Mouse (Mus musculus) neural tube, embryonic 12.5 days (tissue): Measurements from ENCODE around the gene Wnk4. TPM values are rescaled to one million over a fixed set of nuclear protein-coding genes. Genes with fewer than 3 reads are reported as not detected.
A peak's percentile ranks its signal among the peaks of the same experiment; 100 is the strongest.
"Not testable (repeated sequence)": the region's sequence is repeated elsewhere in the genome, so short reads cannot be mapped to it uniquely, and the experiment has no call there.

Source experiments
- ATAC-seq: fragments of 200-750 bp; cut with Nextera tagmentation; 2 replicates; pipeline ENCODE4 v1.8.0; 2017; ENCODE audit warnings: low read depth, mild to moderate bottlenecking, moderate TSS enrichment, moderate library complexity; ENCODE audit not compliant: low FRiP score
- H3K27ac ChIP-seq: fragments of 300-500 bp; sonication (generic); 2 replicates; pipeline ENCODE4 v1.5.1; 2016
- H3K27me3 ChIP-seq: fragments of 300-500 bp; sonication (generic); replicated peaks from 2 replicates; pipeline ENCODE4 v1.6.1; 2016; ENCODE audit warnings: mild to moderate bottlenecking
- H3K36me3 ChIP-seq: fragments of 300-500 bp; sonication (generic); 2 replicates; pipeline ENCODE4 v1.6.1; 2016; ENCODE audit warnings: mild to moderate bottlenecking
- H3K4me1 ChIP-seq: fragments of 300-500 bp; sonication (generic); 2 replicates; pipeline ENCODE4 v1.6.1; 2016
- H3K4me2 ChIP-seq: fragments of 300-500 bp; sonication (generic); replicated peaks from 2 replicates; pipeline ENCODE4 v1.6.1; 2016; ENCODE audit warnings: mild to moderate bottlenecking
- H3K4me3 ChIP-seq: fragments of 300-500 bp; sonication (generic); 2 replicates; pipeline ENCODE4 v1.5.1; 2016
- H3K9ac ChIP-seq: fragments of 300-500 bp; sonication (generic); 2 replicates; pipeline ENCODE4 v1.6.1; 2016; ENCODE audit warnings: mild to moderate bottlenecking
- H3K9me3 ChIP-seq: fragments of 300-500 bp; sonication (generic); 2 replicates; pipeline ENCODE4 v1.6.1; 2016; ENCODE audit warnings: mild to moderate bottlenecking
- WGBS: fragments of 180-500 bp; shearing (Covaris S2); methylation state at CpG from one replicate; pipeline ENCODE4 v1.1.7; 2016; 5-methylcytosine and 5-hydroxymethylcytosine counted together
- polyA plus RNA-seq: library from polyadenylated mRNA; unstranded; fragments of >200 nt; fragmentation: Nextera tagmentation; extraction: Ambion mirVana; gene quantifications from 2 replicates; pipeline ENCODE4 v1.2.1, GENCODE M21; 2016

Wnk4 gene
- polyA plus RNA-seq, 1 experiment from 2014 or later: 6.2 TPM

- WGBS: 80% methylated on average over 8 of the region's 8 CpGs
- H3K4me2 ChIP-seq: peak overlapping the region; percentile 99
- peak overlapping the region; percentile 72 for H3K4me3 ChIP-seq
- no peaks in the 10 kb centered on the region for H3K27me3 ChIP-seq
- no peak for ATAC-seq
- H3K27ac ChIP-seq: no peak overlapping the region
- H3K9me3 ChIP-seq: no peaks in the 10 kb centered on the region
- H3K4me1 ChIP-seq: peaks cover 17% of the 10 kb centered on the region
- peaks cover 24% of the 10 kb centered on the region for H3K36me3 ChIP-seq
- H3K9ac ChIP-seq: peak overlapping the region; percentile 74
These were observed 54.8 kb downstream of the Wnk4 start for GRCm38 (mm10) chr11:101315082-101315650.

GRCm38 (mm10) chr11:101315665-101316500, 55.5 kb downstream of the Wnk4 start, which contains the start of gene Psme3:
Gene Psme3, plus strand, starts transcription at chr11:101316213.
- under 1% methylated on average over 60 of the region's 62 CpGs for WGBS
- Histone ChIP-seq H3K27me3 (no peaks in the 10 kb centered on the region), H3K27ac (peak within 1 kb of the TSS; percentile 63; the same call in 1 of the 2 replicates), H3K9me3 (no peaks in the 10 kb centered on the region), H3K4me2 (peak within 1 kb of the TSS; percentile 99), H3K9ac (peak within 1 kb of the TSS; percentile 74), H3K36me3 (peaks cover 31% of the 10 kb centered on the region), H3K4me3 (peak within 1 kb of the TSS; percentile 72), H3K4me1 (peaks cover 17% of the 10 kb centered on the region)
- ATAC-seq: peak; percentile 93

GRCm38 (mm10) chr11:101316501-101316917, 56.1 kb downstream of the Wnk4 start:
- ATAC-seq: peak; percentile 72
- H3K27me3 ChIP-seq: no peaks in the 10 kb centered on the region
- H3K27ac ChIP-seq: no peak overlapping the region
- WGBS: under 1% methylated on average over 17 of the region's 17 CpGs
- H3K9ac ChIP-seq: peak overlapping the region; percentile 74
- no peaks in the 10 kb centered on the region for H3K9me3 ChIP-seq
- H3K36me3 ChIP-seq: peaks cover 38% of the 10 kb centered on the region
- peaks cover 17% of the 10 kb centered on the region for H3K4me1 ChIP-seq
- H3K4me3 ChIP-seq: peak overlapping the region; percentile 72
- peak overlapping the region; percentile 99 for H3K4me2 ChIP-seq

- ATAC-seq: no peak
- H3K4me3 ChIP-seq: no peak overlapping the region
- no peaks in the 10 kb centered on the region for H3K9me3 ChIP-seq
- H3K27me3 ChIP-seq: no peaks in the 10 kb centered on the region
- peaks cover 75% of the 10 kb centered on the region for H3K36me3 ChIP-seq
- H3K27ac ChIP-seq: no peak overlapping the region
- 20% methylated on average over 4 of the region's 4 CpGs for WGBS
- H3K4me2 ChIP-seq: no peak overlapping the region
- H3K4me1 ChIP-seq: no peaks in the 10 kb centered on the region
- H3K9ac ChIP-seq: no peak overlapping the region
These were observed 63.2 kb downstream of the Wnk4 start for GRCm38 (mm10) chr11:101323609-101324008.

DNA sequence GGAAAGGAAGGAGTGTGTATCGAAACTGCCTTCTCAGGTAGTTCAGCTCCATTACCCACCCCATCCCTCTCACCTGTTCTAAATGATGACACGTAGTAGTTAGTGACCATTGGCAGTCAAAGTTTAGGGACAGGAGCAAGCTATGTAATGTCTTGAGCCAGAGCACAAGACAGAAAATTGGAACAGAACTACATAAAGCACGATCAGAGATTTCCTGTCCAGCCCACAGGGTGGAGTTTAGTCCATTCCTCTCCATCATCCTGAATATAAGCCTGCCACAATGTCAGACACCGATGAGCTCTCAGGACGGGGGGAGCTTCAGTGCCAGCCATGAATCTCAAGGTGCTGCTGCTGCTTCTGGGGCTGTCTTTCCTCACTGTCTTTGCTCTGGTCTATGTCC, 64.4 kb downstream of the Wnk4 start, which contains the start of gene Aoc2:
Aoc2 (plus strand) TSS at position 301 of the 400 bp plus-strand sequence.
- no peak for ATAC-seq
- no peaks in the 10 kb centered on the region for H3K9me3 ChIP-seq
- no peak within 1 kb of the TSS for H3K27ac ChIP-seq
- no peak within 1 kb of the TSS for H3K4me3 ChIP-seq
- no peaks in the 10 kb centered on the region for H3K4me1 ChIP-seq
- no peaks in the 10 kb centered on the region for H3K27me3 ChIP-seq
- H3K9ac ChIP-seq: no peak within 1 kb of the TSS
- H3K4me2 ChIP-seq: no peak within 1 kb of the TSS
- 97% methylated on average over 5 of the region's 5 CpGs for WGBS
- peaks cover 63% of the 10 kb centered on the region for H3K36me3 ChIP-seq

DNA sequence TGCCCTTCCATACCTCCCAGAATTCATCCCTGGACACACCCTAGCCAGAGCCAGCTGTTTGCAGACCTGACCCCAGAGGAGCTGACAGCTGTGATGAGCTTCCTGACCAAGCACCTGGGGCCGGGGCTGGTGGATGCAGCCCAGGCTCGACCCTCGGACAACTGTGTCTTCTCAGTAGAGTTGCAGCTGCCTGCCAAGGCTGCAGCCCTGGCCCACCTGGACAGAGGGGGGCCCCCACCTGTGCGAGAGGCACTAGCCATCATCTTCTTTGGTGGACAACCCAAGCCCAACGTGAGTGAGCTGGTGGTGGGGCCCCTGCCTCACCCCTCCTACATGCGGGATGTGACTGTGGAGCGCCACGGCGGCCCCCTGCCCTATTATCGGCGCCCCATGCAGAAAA, 64.8 kb downstream of the Wnk4 start:
- H3K36me3 ChIP-seq: peaks cover 59% of the 10 kb centered on the region
- 95% methylated on average over 11 of the region's 11 CpGs for WGBS

DNA sequence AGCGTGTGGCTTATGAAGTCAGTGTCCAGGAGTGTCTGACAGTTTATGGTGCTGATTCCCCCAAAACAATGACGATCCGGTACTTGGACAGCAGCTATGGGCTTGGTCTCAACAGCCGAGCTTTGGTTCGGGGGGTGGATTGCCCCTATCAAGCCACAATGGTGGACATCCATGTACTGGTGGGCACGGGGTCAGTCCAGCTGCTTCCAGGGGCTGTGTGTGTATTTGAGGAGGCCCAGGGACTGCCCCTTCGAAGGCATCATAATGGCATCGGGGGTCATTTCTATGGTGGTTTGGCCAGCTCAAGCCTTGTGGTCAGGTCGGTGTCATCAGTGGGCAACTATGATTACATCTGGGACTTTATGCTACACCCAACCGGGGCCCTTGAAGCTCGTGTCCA, 65.8 kb downstream of the Wnk4 start:
- no peak overlapping the region for H3K4me3 ChIP-seq
- H3K9ac ChIP-seq: no peak overlapping the region
- H3K9me3 ChIP-seq: no peaks in the 10 kb centered on the region
- H3K4me2 ChIP-seq: no peak overlapping the region
- H3K27ac ChIP-seq: no peak overlapping the region
- WGBS: 85% methylated on average over 11 of the region's 11 CpGs
- H3K27me3 ChIP-seq: no peaks in the 10 kb centered on the region
- H3K36me3 ChIP-seq: peaks cover 49% of the 10 kb centered on the region
- ATAC-seq: no peak
- no peaks in the 10 kb centered on the region for H3K4me1 ChIP-seq

More for the DNA sequence above, 64.8 kb downstream of the Wnk4 start:
- H3K27ac ChIP-seq, ATAC-seq, H3K4me2 ChIP-seq, H3K4me1 ChIP-seq, H3K27me3 ChIP-seq, H3K4me3 ChIP-seq, H3K9ac ChIP-seq, H3K9me3 ChIP-seq: not testable (repeated sequence)

Other genes with a start within 250 kb of the Wnk4 start
- gene Naglu, start 190.6 kb upstream of the Wnk4 start, polyA plus RNA-seq: 10.8 and 11.1 TPM in 2 replicates
- 0.14 and 0.29 TPM in 2 replicates for gene Hsd17b1, start 182.2 kb upstream of the Wnk4 start, polyA plus RNA-seq
- gene Coasy, start 178.0 kb upstream of the Wnk4 start, polyA plus RNA-seq: 50.8 and 54.5 TPM in 2 replicates
- 59.6 and 68.0 TPM in 2 replicates for gene Mlx, start 173.3 kb upstream of the Wnk4 start, polyA plus RNA-seq
- 31.4 and 34.3 TPM in 2 replicates for gene Psmc3ip, start 165.1 kb upstream of the Wnk4 start, polyA plus RNA-seq
- 22.2 and 27.8 TPM in 2 replicates for gene Retreg3, start 140.7 kb upstream of the Wnk4 start, polyA plus RNA-seq
- 87.5 and 93.5 TPM in 2 replicates for gene Tubg1, start 140.6 kb upstream of the Wnk4 start, polyA plus RNA-seq
- 13.4 and 15.1 TPM in 2 replicates for gene Tubg2, start 104.7 kb upstream of the Wnk4 start, polyA plus RNA-seq
- 1.7 and 2.2 TPM in 2 replicates for gene Cntnap1, start 90.0 kb upstream of the Wnk4 start, polyA plus RNA-seq
- 16.1 and 17.1 TPM in 2 replicates for gene Plekhh3, start 89.2 kb upstream of the Wnk4 start, polyA plus RNA-seq
- 0.29 and 0.37 TPM in 2 replicates for gene Ccr10, start 85.1 kb upstream of the Wnk4 start, polyA plus RNA-seq
- gene Ezh1, start 34.1 kb upstream of the Wnk4 start, polyA plus RNA-seq: 14.1 and 14.3 TPM in 2 replicates
- gene Ramp2, start 14.5 kb upstream of the Wnk4 start, polyA plus RNA-seq: 73.4 and 79.4 TPM in 2 replicates
- 101 and 103 TPM in 2 replicates for gene Vps25, start 6.9 kb upstream of the Wnk4 start, polyA plus RNA-seq
- gene Cntd1, start 18.4 kb downstream of the Wnk4 start, polyA plus RNA-seq: 1.1 and 1.3 TPM in 2 replicates
- 201 and 213 TPM in 2 replicates for gene Coa3, start 18.5 kb downstream of the Wnk4 start, polyA plus RNA-seq
- gene Becn1, start 41.7 kb downstream of the Wnk4 start, polyA plus RNA-seq: 168 and 174 TPM in 2 replicates
- gene Psme3, start 55.6 kb downstream of the Wnk4 start, polyA plus RNA-seq: 155 and 168 TPM in 2 replicates
- 2.5 and 3.0 TPM in 2 replicates for gene Aoc2, start 64.5 kb downstream of the Wnk4 start, polyA plus RNA-seq
- not detected in 2 replicates for gene Aoc3, start 70.0 kb downstream of the Wnk4 start, polyA plus RNA-seq
- not detected in 2 replicates for gene G6pc, start 107.0 kb downstream of the Wnk4 start, polyA plus RNA-seq
- 85.3 and 86.4 TPM in 2 replicates for gene Aarsd1, start 157.0 kb downstream of the Wnk4 start, polyA plus RNA-seq
- 6.7 and 10.0 TPM in 2 replicates for gene Gm27029, start 164.2 kb downstream of the Wnk4 start, polyA plus RNA-seq
- 28.2 and 29.0 TPM in 2 replicates for gene Rundc1, start 164.5 kb downstream of the Wnk4 start, polyA plus RNA-seq
- gene Ptges3l, start 164.8 kb downstream of the Wnk4 start, polyA plus RNA-seq: 3.2 and 4.4 TPM in 2 replicates
- 327 and 346 TPM in 2 replicates for gene Rpl27, start 181.7 kb downstream of the Wnk4 start, polyA plus RNA-seq
- 3.4 and 4.3 TPM in 2 replicates for gene Ifi35, start 187.8 kb downstream of the Wnk4 start, polyA plus RNA-seq
- 84.0 and 99.7 TPM in 2 replicates for gene Rnd2, start 204.4 kb downstream of the Wnk4 start, polyA plus RNA-seq
- gene Vat1, start 205.7 kb downstream of the Wnk4 start, polyA plus RNA-seq: 71.6 and 75.1 TPM in 2 replicates